Mouse (Mus musculus) heart, embryonic 12.5 days (tissue): ENCODE data around the gene Hc. TPM values are rescaled to one million over a fixed set of nuclear protein-coding genes. Genes with fewer than 3 reads are reported as not detected.

Experiments
- ATAC-seq: fragments of 200-750 bp; cut with Nextera tagmentation; 2 replicates; pipeline ENCODE4 v1.8.0; 2017; ENCODE audit warnings: moderate TSS enrichment, moderate library complexity; ENCODE audit not compliant: insufficient number of reproducible peaks, low FRiP score
- H3K27ac ChIP-seq: fragments of 300-500 bp; sonication (generic); 2 replicates; pipeline ENCODE4 v1.5.1; 2016; ENCODE audit warnings: mild to moderate bottlenecking, moderate library complexity; ENCODE audit not compliant: poor library complexity, severe bottlenecking
- H3K27me3 ChIP-seq: fragments of 300-500 bp; sonication (generic); replicated peaks from 2 replicates; pipeline ENCODE4 v1.6.1; 2016; ENCODE audit warnings: mild to moderate bottlenecking, moderate library complexity
- H3K36me3 ChIP-seq: fragments of 300-500 bp; sonication (generic); 2 replicates; pipeline ENCODE4 v1.6.1; 2016; ENCODE audit warnings: mild to moderate bottlenecking, moderate library complexity
- H3K4me1 ChIP-seq: fragments of 300-500 bp; sonication (generic); replicated peaks from 2 replicates; pipeline ENCODE4 v1.6.1; 2016; ENCODE audit warnings: mild to moderate bottlenecking
- H3K4me2 ChIP-seq: fragments of 300-500 bp; sonication (generic); 2 replicates; pipeline ENCODE4 v1.6.1; 2016; ENCODE audit warnings: mild to moderate bottlenecking, moderate library complexity
- H3K4me3 ChIP-seq: fragments of 300-500 bp; sonication (generic); 2 replicates; pipeline ENCODE4 v1.5.1; 2016; ENCODE audit warnings: mild to moderate bottlenecking
- H3K9ac ChIP-seq: fragments of 300-500 bp; sonication (generic); 2 replicates; pipeline ENCODE4 v1.6.1; 2016; ENCODE audit warnings: mild to moderate bottlenecking, moderate library complexity
- H3K9me3 ChIP-seq: fragments of 300-500 bp; sonication (generic); replicated peaks from 2 replicates; pipeline ENCODE4 v1.6.1; 2016; ENCODE audit warnings: mild to moderate bottlenecking, moderate library complexity
- WGBS: fragments of 180-500 bp; shearing (Covaris S2); methylation state at CpG from one replicate; pipeline ENCODE4 v1.1.7; 2016; 5-methylcytosine and 5-hydroxymethylcytosine counted together
- polyA plus RNA-seq: library from polyadenylated mRNA; unstranded; fragments of >200 nt; fragmentation: Nextera tagmentation; extraction: Ambion mirVana; gene quantifications from 2 replicates; pipeline ENCODE4 v1.2.1, GENCODE M21; 2016

Hc gene
- polyA plus RNA-seq, 1 experiment from 2014 or later: 0.17 TPM

- WGBS: 23% methylated on average over 9 of the region's 9 CpGs
- ATAC-seq: no peak
These were observed 68.2 kb downstream of the Hc start for GRCm38 (mm10) chr2:34992729-34993695.

GRCm38 (mm10) chr2:34991966-34992365 is 69.3 kb downstream of the Hc start:
- 83% methylated on average over 3 of the region's 3 CpGs for WGBS
- Histone ChIP-seq H3K4me1 (no peaks in the 10 kb centered on the region), H3K4me3 (no peak overlapping the region), H3K9me3 (no peaks in the 10 kb centered on the region), H3K27ac (no peak overlapping the region), H3K36me3 (no peaks in the 10 kb centered on the region), H3K27me3 (peaks cover 37% of the 10 kb centered on the region), H3K4me2 (no peak overlapping the region), H3K9ac (no peak overlapping the region)
- no peak for ATAC-seq

More at GRCm38 (mm10) chr2:34992729-34993695, 68.2 kb downstream of the Hc start:
- Histone ChIP-seq H3K27me3 (peaks cover 34% of the 10 kb centered on the region), H3K4me2 (no peak overlapping the region), H3K4me3 (no peak overlapping the region), H3K36me3 (no peaks in the 10 kb centered on the region), H3K9me3 (no peaks in the 10 kb centered on the region), H3K4me1 (no peaks in the 10 kb centered on the region), H3K9ac (no peak overlapping the region), H3K27ac (no peak overlapping the region)

GRCm38 (mm10) chr2:34989749-34990148 is 71.5 kb downstream of the Hc start:
- Histone ChIP-seq H3K36me3 (no peaks in the 10 kb centered on the region), H3K27me3 (peaks cover 37% of the 10 kb centered on the region), H3K9ac (no peak overlapping the region), H3K27ac (no peak overlapping the region), H3K4me2 (no peak overlapping the region), H3K4me1 (no peaks in the 10 kb centered on the region), H3K9me3 (no peaks in the 10 kb centered on the region), H3K4me3 (no peak overlapping the region)
- 70% methylated on average over 1 of the region's 1 CpGs for WGBS
- no peak for ATAC-seq

- Histone ChIP-seq H3K4me3 (no peak overlapping the region), H3K27me3 (peaks cover 27% of the 10 kb centered on the region; the same call in 1 of the 2 replicates), H3K4me1 (peaks cover 8% of the 10 kb centered on the region), H3K9me3 (no peaks in the 10 kb centered on the region), H3K27ac (no peak overlapping the region), H3K36me3 (no peaks in the 10 kb centered on the region), H3K4me2 (no peak overlapping the region), H3K9ac (no peak overlapping the region)
- 73% methylated on average over 1 of the region's 1 CpGs for WGBS
- no peak for ATAC-seq
These were observed 73.6 kb downstream of the Hc start for GRCm38 (mm10) chr2:34987595-34987994.

- H3K36me3 ChIP-seq: no peaks in the 10 kb centered on the region
- 0 out of 2 replicates have a peak, but pooled peaks cover 14% of the 10 kb centered on the region for H3K27me3 ChIP-seq
- H3K9ac ChIP-seq: no peak overlapping the region
- no peaks in the 10 kb centered on the region for H3K9me3 ChIP-seq
- no peak overlapping the region for H3K4me2 ChIP-seq
- no peak for ATAC-seq
- H3K4me3 ChIP-seq: no peak overlapping the region
- peaks cover 21% of the 10 kb centered on the region for H3K4me1 ChIP-seq
- WGBS: 75% methylated on average over 8 of the region's 8 CpGs
- no peak overlapping the region for H3K27ac ChIP-seq
These were observed 76.4 kb downstream of the Hc start for GRCm38 (mm10) chr2:34984885-34985284.

- no peak overlapping the region for H3K9ac ChIP-seq
- no peak overlapping the region for H3K4me2 ChIP-seq
- H3K36me3 ChIP-seq: no peaks in the 10 kb centered on the region
- H3K9me3 ChIP-seq: no peaks in the 10 kb centered on the region
- 0 out of 2 replicates have a peak, but pooled peaks cover 9% of the 10 kb centered on the region for H3K27me3 ChIP-seq
- H3K27ac ChIP-seq: no peak overlapping the region
- H3K4me1 ChIP-seq: peaks cover 21% of the 10 kb centered on the region
- no peak for ATAC-seq
- no peak overlapping the region for H3K4me3 ChIP-seq
- 49% methylated on average over 11 of the region's 11 CpGs for WGBS
These were observed 78.1 kb downstream of the Hc start for GRCm38 (mm10) chr2:34982906-34983698.

- Histone ChIP-seq H3K27ac (no peak overlapping the region), H3K9me3 (no peaks in the 10 kb centered on the region), H3K9ac (no peak overlapping the region), H3K4me2 (no peak overlapping the region), H3K4me1 (peaks cover 27% of the 10 kb centered on the region), H3K27me3 (0 out of 2 replicates have a peak, but pooled peaks cover 5% of the 10 kb centered on the region), H3K4me3 (no peak overlapping the region), H3K36me3 (no peaks in the 10 kb centered on the region)
- ATAC-seq: no peak
- 62% methylated on average over 14 of the region's 14 CpGs for WGBS
These were observed 79.0 kb downstream of the Hc start for GRCm38 (mm10) chr2:34982096-34982724.

- ATAC-seq: no peak
- Histone ChIP-seq H3K4me3 (no peak overlapping the region), H3K9ac (no peak overlapping the region), H3K9me3 (peaks cover 4% of the 10 kb centered on the region), H3K27me3 (no peaks in the 10 kb centered on the region; the same call in 1 of the 2 replicates), H3K4me1 (peaks cover 32% of the 10 kb centered on the region), H3K4me2 (no peak overlapping the region), H3K27ac (no peak overlapping the region), H3K36me3 (no peaks in the 10 kb centered on the region)
- 75% methylated on average over 3 of the region's 3 CpGs for WGBS
These were observed 81.7 kb downstream of the Hc start for GRCm38 (mm10) chr2:34979459-34980011.

GRCm38 (mm10) chr2:34978226-34978625 is 83.0 kb downstream of the Hc start:
- no peak overlapping the region for H3K4me2 ChIP-seq
- WGBS: 92% methylated on average over 2 of the region's 2 CpGs
- H3K36me3 ChIP-seq: no peaks in the 10 kb centered on the region
- ATAC-seq: no peak
- H3K27me3 ChIP-seq: peaks cover 3% of the 10 kb centered on the region; the same call in 1 of the 2 replicates
- H3K4me3 ChIP-seq: no peak overlapping the region
- H3K27ac ChIP-seq: no peak overlapping the region
- peaks cover 4% of the 10 kb centered on the region for H3K9me3 ChIP-seq
- H3K9ac ChIP-seq: no peak overlapping the region
- H3K4me1 ChIP-seq: peaks cover 30% of the 10 kb centered on the region

- H3K9me3 ChIP-seq: peaks cover 4% of the 10 kb centered on the region
- H3K4me2 ChIP-seq: no peak overlapping the region
- H3K4me3 ChIP-seq: no peak overlapping the region
- H3K9ac ChIP-seq: no peak overlapping the region
- H3K27ac ChIP-seq: no peak overlapping the region
- H3K36me3 ChIP-seq: no peaks in the 10 kb centered on the region
- H3K27me3 ChIP-seq: peaks cover 3% of the 10 kb centered on the region; the same call in 1 of the 2 replicates
- 49% methylated on average over 8 of the region's 8 CpGs for WGBS
- ATAC-seq: no peak
- H3K4me1 ChIP-seq: peaks cover 19% of the 10 kb centered on the region
These were observed 84.1 kb downstream of the Hc start for GRCm38 (mm10) chr2:34976945-34977658.
